Mouse (Mus musculus): Measurements from ENCODE around the gene Pigk. TPM values are rescaled to one million over a fixed set of nuclear protein-coding genes. Genes with fewer than 3 reads are reported as not detected.

Pigk gene
- polyA plus RNA-seq, 1 experiment from 2014 or later: 40.9 TPM

DNA sequence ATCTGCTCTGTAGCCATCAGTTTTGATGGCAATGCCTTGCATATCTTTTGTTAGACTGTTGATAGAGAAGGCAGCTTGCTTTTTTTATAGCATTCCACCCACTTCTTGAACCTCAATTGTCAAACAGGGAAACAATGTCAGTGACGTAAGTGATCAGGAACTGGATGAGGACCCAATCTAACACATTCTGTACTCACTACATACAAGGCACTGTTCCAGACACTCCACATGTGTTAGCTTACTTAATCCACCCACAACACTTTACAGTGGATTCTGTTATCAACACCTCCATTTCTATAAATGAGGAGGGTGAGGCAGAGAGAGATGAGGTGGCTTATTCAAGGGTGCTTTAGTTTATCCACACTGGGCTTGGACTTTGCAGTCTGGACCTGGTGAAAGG is 124.0 kb downstream of the Pigk start:
- no peak for TF ChIP-seq EP300 (optimal IDR thresholded peaks at IDR 0.05)
- TF ChIP-seq CTCF (IDR thresholded peaks at IDR 0.05; ENCODE audit: low read depth): no peak
- Histone ChIP-seq H3K9me3 (ENCODE audit: control insufficient read depth, low read length) (no peaks in the 10 kb centered on the region), H3K36me3 (ENCODE audit: control insufficient read depth, insufficient read depth, low read length) (no peaks in the 10 kb centered on the region), H3K27ac (replicated peaks) (no peak overlapping the region), H3K4me1 (replicated peaks; ENCODE audit: control insufficient read depth, insufficient read depth) (no peaks in the 10 kb centered on the region), H3K27me3 (ENCODE audit: control insufficient read depth, insufficient read depth, low read length) (no peaks in the 10 kb centered on the region), H3K4me2 (replicated peaks; ENCODE audit: low read depth) (no peak overlapping the region), H3K4me3 (ENCODE audit: low read depth, low read length) (no peak overlapping the region), H3K9ac (ENCODE audit: low read length) (no peak overlapping the region)
- 63% methylated on average over 1 of the region's 1 CpGs for WGBS
- no peak for DNase-seq (ENCODE audit: low spot score)
- no peak for ATAC-seq (ENCODE audit: low FRiP score, low TSS enrichment)

DNA sequence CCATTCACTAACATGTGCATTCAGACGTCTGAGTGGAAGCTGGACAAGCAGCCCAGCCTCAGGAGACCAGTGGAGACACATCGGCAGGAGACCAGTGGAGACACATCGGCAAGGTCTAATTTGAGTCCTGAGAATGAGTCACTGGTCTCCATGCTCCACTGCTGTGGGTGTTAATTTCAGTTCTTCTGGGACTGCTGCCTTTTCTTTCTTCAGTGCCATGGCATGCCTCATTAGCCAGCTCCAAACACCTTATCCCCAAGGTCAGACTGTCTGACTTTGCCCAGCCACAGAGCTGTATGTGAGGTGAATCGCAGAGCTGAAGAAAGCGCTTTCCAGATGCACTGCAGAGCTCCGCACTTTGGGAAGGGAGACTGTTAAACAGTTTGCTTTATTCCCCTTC is 127.4 kb downstream of the Pigk start:
- ATAC-seq (ENCODE audit: low FRiP score, low TSS enrichment): no peak
- H3K9me3 ChIP-seq (ENCODE audit: control insufficient read depth, low read length): no peaks in the 10 kb centered on the region
- 80% methylated on average over 6 of the region's 6 CpGs for WGBS

DNA sequence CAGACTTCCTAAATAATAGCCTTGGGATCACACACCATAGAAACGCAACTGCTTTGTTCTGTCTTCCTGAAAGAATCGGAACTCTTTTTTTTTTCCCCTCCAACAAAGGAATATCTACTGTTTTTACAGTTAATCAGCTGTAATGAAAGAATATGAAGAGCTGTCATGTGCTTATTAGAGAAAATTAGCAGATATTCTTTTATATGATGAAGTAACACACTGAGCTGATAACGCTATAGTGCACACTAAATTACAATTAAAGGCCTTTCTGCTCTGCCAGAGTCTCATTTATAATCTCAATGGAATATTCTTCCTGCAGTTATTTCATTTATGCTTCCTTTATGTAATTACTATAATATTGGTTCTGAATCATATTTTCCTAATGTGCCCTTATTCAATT is 128.7 kb downstream of the Pigk start:
- Histone ChIP-seq H3K4me3 (ENCODE audit: low read depth, low read length) (no peak overlapping the region), H3K9ac (ENCODE audit: low read length) (no peak overlapping the region), H3K9me3 (ENCODE audit: control insufficient read depth, low read length) (no peaks in the 10 kb centered on the region), H3K4me1 (replicated peaks; ENCODE audit: control insufficient read depth, insufficient read depth) (no peaks in the 10 kb centered on the region), H3K4me2 (replicated peaks; ENCODE audit: low read depth) (no peak overlapping the region), H3K36me3 (ENCODE audit: control insufficient read depth, insufficient read depth, low read length) (no peaks in the 10 kb centered on the region), H3K27me3 (ENCODE audit: control insufficient read depth, insufficient read depth, low read length) (no peaks in the 10 kb centered on the region), H3K27ac (replicated peaks) (no peak overlapping the region)
- 80% methylated on average over 3 of the region's 3 CpGs for WGBS
- no peak for ATAC-seq (ENCODE audit: low FRiP score, low TSS enrichment)
- TF ChIP-seq EP300 (optimal IDR thresholded peaks at IDR 0.05) (no peak), CTCF (IDR thresholded peaks at IDR 0.05; ENCODE audit: low read depth) (no peak)
- no peak for DNase-seq (ENCODE audit: low spot score)

More for the DNA sequence above, 127.4 kb downstream of the Pigk start:
- Histone ChIP-seq H3K27me3 (ENCODE audit: control insufficient read depth, insufficient read depth, low read length) (no peaks in the 10 kb centered on the region), H3K4me2 (replicated peaks; ENCODE audit: low read depth) (no peak overlapping the region), H3K9ac (ENCODE audit: low read length) (no peak overlapping the region), H3K36me3 (ENCODE audit: control insufficient read depth, insufficient read depth, low read length) (no peaks in the 10 kb centered on the region), H3K4me3 (ENCODE audit: low read depth, low read length) (no peak overlapping the region), H3K4me1 (replicated peaks; ENCODE audit: control insufficient read depth, insufficient read depth) (no peaks in the 10 kb centered on the region), H3K27ac (replicated peaks) (no peak overlapping the region)
- no peak for TF ChIP-seq CTCF (IDR thresholded peaks at IDR 0.05; ENCODE audit: low read depth)
- no peak for TF ChIP-seq EP300 (optimal IDR thresholded peaks at IDR 0.05)
- no peak for DNase-seq (ENCODE audit: low spot score)

DNA sequence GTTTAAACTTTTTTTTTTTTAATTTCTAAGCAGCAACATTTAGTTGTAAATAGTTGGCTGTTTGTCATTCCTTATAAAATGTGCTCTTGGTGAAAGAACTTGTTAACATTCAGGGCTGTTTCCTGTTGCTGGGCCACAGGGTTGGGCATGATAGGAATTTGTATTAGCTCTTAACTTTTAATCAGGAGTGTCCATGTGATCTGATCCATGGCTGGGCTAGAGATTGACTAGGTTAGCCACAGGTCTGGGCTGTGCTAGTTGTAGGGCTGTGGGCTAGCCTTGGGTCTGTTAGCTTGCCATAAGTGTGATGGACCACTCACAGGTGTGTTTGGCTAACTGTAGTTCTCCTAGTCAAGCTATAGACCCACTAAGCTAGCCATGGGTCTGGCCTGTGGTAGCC is 130.0 kb downstream of the Pigk start:
- no peak overlapping the region for H3K9ac ChIP-seq (ENCODE audit: low read length)
- H3K27me3 ChIP-seq (ENCODE audit: control insufficient read depth, insufficient read depth, low read length): no peaks in the 10 kb centered on the region
- TF ChIP-seq EP300 (optimal IDR thresholded peaks at IDR 0.05) (no peak), CTCF (IDR thresholded peaks at IDR 0.05; ENCODE audit: low read depth) (no peak)
- H3K9me3 ChIP-seq (ENCODE audit: control insufficient read depth, low read length): no peaks in the 10 kb centered on the region
- no peaks in the 10 kb centered on the region for H3K36me3 ChIP-seq (ENCODE audit: control insufficient read depth, insufficient read depth, low read length)
- H3K4me2 ChIP-seq (replicated peaks; ENCODE audit: low read depth): no peak overlapping the region
- ATAC-seq (ENCODE audit: low FRiP score, low TSS enrichment) (no peak), DNase-seq (ENCODE audit: low spot score) (no peak)
- no peaks in the 10 kb centered on the region for H3K4me1 ChIP-seq (replicated peaks; ENCODE audit: control insufficient read depth, insufficient read depth)
- H3K4me3 ChIP-seq (ENCODE audit: low read depth, low read length): no peak overlapping the region
- no peak overlapping the region for H3K27ac ChIP-seq (replicated peaks)

DNA sequence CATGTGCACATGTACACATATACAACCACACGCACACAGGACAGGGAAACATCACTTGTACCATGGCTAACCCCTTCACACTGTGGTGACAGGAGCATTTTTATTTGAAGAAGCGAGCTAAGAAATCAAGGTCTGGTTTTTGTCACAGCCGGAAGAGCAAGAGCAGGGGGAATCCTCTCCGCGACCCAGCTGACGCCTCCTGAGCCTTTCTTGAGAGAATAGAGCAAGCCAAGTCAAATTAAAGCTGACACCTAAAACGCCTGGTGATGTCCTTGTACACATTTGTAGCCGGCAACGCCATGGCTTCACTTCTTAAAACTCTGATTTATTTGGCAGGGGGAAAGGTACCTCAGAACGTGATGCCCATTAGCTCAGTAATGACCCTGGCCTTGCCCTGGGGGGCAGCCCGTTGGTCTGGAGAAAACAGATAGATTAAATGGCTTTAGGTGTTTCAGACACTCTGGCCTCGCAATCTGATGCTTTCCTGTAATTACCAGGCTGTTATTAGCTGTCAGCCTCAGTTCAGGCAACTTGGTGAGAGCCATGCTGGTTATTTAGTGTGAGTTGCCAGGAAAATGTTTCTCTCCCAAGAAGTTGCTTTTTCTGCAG is 141.2 kb downstream of the Pigk start:
- no peaks in the 10 kb centered on the region for H3K9me3 ChIP-seq (ENCODE audit: control insufficient read depth, low read length)
- no peak overlapping the region for H3K4me3 ChIP-seq (ENCODE audit: low read depth, low read length)
- no peaks in the 10 kb centered on the region for H3K36me3 ChIP-seq (ENCODE audit: control insufficient read depth, insufficient read depth, low read length)
- DNase-seq (ENCODE audit: low spot score): no peak
- no peak overlapping the region for H3K9ac ChIP-seq (ENCODE audit: low read length)
- WGBS: 54% methylated on average over 12 of the region's 12 CpGs
- no peaks in the 10 kb centered on the region for H3K4me1 ChIP-seq (replicated peaks; ENCODE audit: control insufficient read depth, insufficient read depth)
- TF ChIP-seq EP300 (optimal IDR thresholded peaks at IDR 0.05) (no peak), CTCF (IDR thresholded peaks at IDR 0.05; ENCODE audit: low read depth) (no peak)
- no peak for ATAC-seq (ENCODE audit: low FRiP score, low TSS enrichment)
- no peak overlapping the region for H3K4me2 ChIP-seq (replicated peaks; ENCODE audit: low read depth)
- H3K27ac ChIP-seq (replicated peaks): no peak overlapping the region
- H3K27me3 ChIP-seq (ENCODE audit: control insufficient read depth, insufficient read depth, low read length): no peaks in the 10 kb centered on the region

DNA sequence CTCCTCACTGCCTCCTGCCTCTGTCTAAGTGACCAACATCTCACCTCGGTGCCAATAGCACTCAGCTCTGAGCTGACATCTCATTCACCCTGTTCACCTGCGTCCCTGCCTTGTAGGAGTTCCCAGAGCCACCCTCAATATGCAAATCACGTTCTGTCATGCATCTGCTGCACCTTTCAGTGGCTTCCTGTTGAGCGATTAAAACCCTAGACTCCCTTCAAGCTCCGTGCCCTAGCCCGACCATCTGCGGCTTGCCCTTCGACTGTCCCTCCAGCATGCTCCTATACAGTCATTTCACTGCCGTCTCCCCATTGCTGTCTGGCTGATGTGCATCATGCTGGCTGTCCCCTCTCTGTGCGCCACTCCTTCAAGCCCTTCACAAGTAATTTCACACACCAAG is 142.2 kb downstream of the Pigk start:
- no peak for ATAC-seq (ENCODE audit: low FRiP score, low TSS enrichment)
- Histone ChIP-seq H3K9me3 (ENCODE audit: control insufficient read depth, low read length) (no peaks in the 10 kb centered on the region), H3K4me2 (replicated peaks; ENCODE audit: low read depth) (no peak overlapping the region), H3K27ac (replicated peaks) (no peak overlapping the region), H3K9ac (ENCODE audit: low read length) (no peak overlapping the region), H3K36me3 (ENCODE audit: control insufficient read depth, insufficient read depth, low read length) (no peaks in the 10 kb centered on the region), H3K4me3 (ENCODE audit: low read depth, low read length) (no peak overlapping the region), H3K27me3 (ENCODE audit: control insufficient read depth, insufficient read depth, low read length) (no peaks in the 10 kb centered on the region), H3K4me1 (replicated peaks; ENCODE audit: control insufficient read depth, insufficient read depth) (no peaks in the 10 kb centered on the region)
- no peak for DNase-seq (ENCODE audit: low spot score)
- WGBS: 68% methylated on average over 10 of the region's 10 CpGs
- TF ChIP-seq EP300 (optimal IDR thresholded peaks at IDR 0.05) (no peak), CTCF (IDR thresholded peaks at IDR 0.05; ENCODE audit: low read depth) (no peak)

Data from stomach, postnatal 0 days (tissue).